Mouse (Mus musculus): Measurements from ENCODE around the gene Nae1. TPM values are rescaled to one million over a fixed set of nuclear protein-coding genes. Genes with fewer than 3 reads are reported as not detected.

The Nae1 gene
- polyA plus RNA-seq, 1 experiment from 2014 or later: 73.2 TPM

- in situ Hi-C loops (cut with MboI; ENCODE audit: low pct_unique_long_range_greater_than_20kb): loop anchor here (25.0 kb wide), 2 partner anchors 218 to 418 kb away; partner anchors contain the start of gene Cmtm3
- DNase-seq (ENCODE audit: low read depth, low spot score) (no peak), ATAC-seq (no peak)
- CTCF ChIA-PET: interaction anchor here (1.0 to 1.9 kb wide), 2 partner anchors 16 to 113 kb away, joined by 3 to 6 read pairs; partner anchors contain the start of gene Dync1li2
- TF ChIP-seq CTCF (IDR thresholded peaks at IDR 0.05): no peak
- POLR2A ChIA-PET: no interaction called here
- peaks cover 9% of the 10 kb centered on the region for H3K27me3 ChIP-seq
These were observed 20.8 kb upstream of the Nae1 start for GRCm38 (mm10) chr8:104555191-104555590.

GRCm38 (mm10) chr8:104543440-104544045, 9.1 kb upstream of the Nae1 start:
- H3K27me3 ChIP-seq: peaks cover 15% of the 10 kb centered on the region
- no peak for ATAC-seq
- CTCF ChIA-PET: interaction anchor here (1.9 kb wide), 1 partner anchor 9 kb away, joined by 8 read pairs; no protein-coding TSS in a partner anchor
- DNase-seq (ENCODE audit: low read depth, low spot score): no peak
- POLR2A ChIA-PET: no interaction called here
- in situ Hi-C loops (cut with MboI; ENCODE audit: low pct_unique_long_range_greater_than_20kb): no loop called here
- TF ChIP-seq CTCF (IDR thresholded peaks at IDR 0.05): no peak

GRCm38 (mm10) chr8:104542160-104542559, 7.7 kb upstream of the Nae1 start:
- H3K27me3 ChIP-seq: peaks cover 15% of the 10 kb centered on the region
- ATAC-seq (no peak), DNase-seq (ENCODE audit: low read depth, low spot score) (no peak)
- no peak for TF ChIP-seq CTCF (IDR thresholded peaks at IDR 0.05)
- POLR2A ChIA-PET: no interaction called here
- CTCF ChIA-PET: interaction anchor here (0.8 to 1.3 kb wide), 2 partner anchors 20 to 27 kb away, joined by 3 read pairs; no protein-coding TSS in a partner anchor
- in situ Hi-C loops (cut with MboI; ENCODE audit: low pct_unique_long_range_greater_than_20kb): no loop called here

- in situ Hi-C loops (cut with MboI; ENCODE audit: low pct_unique_long_range_greater_than_20kb): no loop called here
- ATAC-seq (no peak), DNase-seq (ENCODE audit: low read depth, low spot score) (no peak)
- H3K27me3 ChIP-seq: peaks cover 15% of the 10 kb centered on the region
- POLR2A ChIA-PET: no interaction called here
- TF ChIP-seq CTCF (IDR thresholded peaks at IDR 0.05): no peak
- CTCF ChIA-PET: interaction anchor here (0.8 to 1.3 kb wide), 2 partner anchors 21 to 28 kb away, joined by 3 read pairs; no protein-coding TSS in a partner anchor
These were observed 7.1 kb upstream of the Nae1 start for GRCm38 (mm10) chr8:104541515-104541880.

GRCm38 (mm10) chr8:104540710-104541514, 6.5 kb upstream of the Nae1 start:
- TF ChIP-seq CTCF (IDR thresholded peaks at IDR 0.05): no peak
- POLR2A ChIA-PET: no interaction called here
- DNase-seq (ENCODE audit: low read depth, low spot score) (no peak), ATAC-seq (no peak)
- CTCF ChIA-PET: interaction anchor here (1.3 kb wide), 1 partner anchor 21 kb away, joined by 3 read pairs; no protein-coding TSS in a partner anchor
- in situ Hi-C loops (cut with MboI; ENCODE audit: low pct_unique_long_range_greater_than_20kb): no loop called here
- H3K27me3 ChIP-seq: peaks cover 15% of the 10 kb centered on the region

GRCm38 (mm10) chr8:104540238-104540637, 5.8 kb upstream of the Nae1 start:
- peaks cover 15% of the 10 kb centered on the region for H3K27me3 ChIP-seq
- ATAC-seq (no peak), DNase-seq (ENCODE audit: low read depth, low spot score) (no peak)
- CTCF ChIA-PET: no interaction called here
- TF ChIP-seq CTCF (IDR thresholded peaks at IDR 0.05): no peak
- in situ Hi-C loops (cut with MboI; ENCODE audit: low pct_unique_long_range_greater_than_20kb): no loop called here
- POLR2A ChIA-PET: no interaction called here

- ChIA-PET POLR2A (no interaction called here), CTCF (interaction anchor here (1.4 kb wide), 1 partner anchor 15 kb away, joined by 3 read pairs; no protein-coding TSS in a partner anchor)
- no peak for TF ChIP-seq CTCF (IDR thresholded peaks at IDR 0.05)
- DNase-seq (ENCODE audit: low read depth, low spot score) (no peak), ATAC-seq (no peak)
- H3K27me3 ChIP-seq: peaks cover 15% of the 10 kb centered on the region
- in situ Hi-C loops (cut with MboI; ENCODE audit: low pct_unique_long_range_greater_than_20kb): no loop called here
These were observed 5.1 kb upstream of the Nae1 start for GRCm38 (mm10) chr8:104539566-104539965.

- ATAC-seq: no peak
- POLR2A ChIA-PET: no interaction called here
- TF ChIP-seq CTCF (IDR thresholded peaks at IDR 0.05): no peak
- DNase-seq (ENCODE audit: low read depth, low spot score): no peak
- in situ Hi-C loops (cut with MboI; ENCODE audit: low pct_unique_long_range_greater_than_20kb): no loop called here
- H3K27me3 ChIP-seq: peaks cover 15% of the 10 kb centered on the region
- CTCF ChIA-PET: interaction anchor here (1.4 kb wide), 1 partner anchor 16 kb away, joined by 3 read pairs; no protein-coding TSS in a partner anchor
These were observed 4.5 kb upstream of the Nae1 start for GRCm38 (mm10) chr8:104538896-104539295.

GRCm38 (mm10) chr8:104536028-104536427, 1.6 kb upstream of the Nae1 start:
- TF ChIP-seq CTCF (IDR thresholded peaks at IDR 0.05): no peak
- in situ Hi-C loops (cut with MboI; ENCODE audit: low pct_unique_long_range_greater_than_20kb): no loop called here
- no peaks in the 10 kb centered on the region for H3K27me3 ChIP-seq
- ATAC-seq (no peak), DNase-seq (ENCODE audit: low read depth, low spot score) (no peak)
- ChIA-PET POLR2A (no interaction called here), CTCF (no interaction called here)

GRCm38 (mm10) chr8:104535378-104535777, 941 bp upstream of the Nae1 start:
- POLR2A ChIA-PET: interaction anchor here (1.0 kb wide), 1 partner anchor 21 kb away, joined by 3 read pairs; no protein-coding TSS in a partner anchor
- no peaks in the 10 kb centered on the region for H3K27me3 ChIP-seq
- no peak for ATAC-seq
- no peak for DNase-seq (ENCODE audit: low read depth, low spot score)
- no peak for TF ChIP-seq CTCF (IDR thresholded peaks at IDR 0.05)
- CTCF ChIA-PET: interaction anchor here (0.6 to 1.4 kb wide), 7 partner anchors 9 to 101 kb away, joined by 3 to 8 read pairs (median 4); no protein-coding TSS in a partner anchor
- in situ Hi-C loops (cut with MboI; ENCODE audit: low pct_unique_long_range_greater_than_20kb): no loop called here

- DNase-seq (ENCODE audit: low read depth, low spot score): no peak
- in situ Hi-C loops (cut with MboI; ENCODE audit: low pct_unique_long_range_greater_than_20kb): no loop called here
- ChIA-PET CTCF (interaction anchor here (0.6 to 1.4 kb wide), 7 partner anchors 9 to 100 kb away, joined by 3 to 8 read pairs (median 4); no protein-coding TSS in a partner anchor), POLR2A (interaction anchor here (1.0 kb wide), 1 partner anchor 20 kb away, joined by 3 read pairs; no protein-coding TSS in a partner anchor)
- ATAC-seq: peak; percentile 27
- H3K27me3 ChIP-seq: no peaks in the 10 kb centered on the region
- TF ChIP-seq CTCF (IDR thresholded peaks at IDR 0.05): no peak
These were observed 323 bp upstream of the Nae1 start for GRCm38 (mm10) chr8:104534779-104535141.

Measured in Patski (cell line).